Mouse (Mus musculus): ENCODE results near the gene Poc5.

The Poc5 gene

GRCm38 (mm10) chr13:96431595-96432156 is 43.6 kb downstream of the Poc5 start:
- DNase-seq (ENCODE audit: low read depth, low spot score) = peak; percentile 82

GRCm38 (mm10) chr13:96432376-96432811 is 44.3 kb downstream of the Poc5 start:
- DNase-seq (ENCODE audit: low read depth, low spot score) = no peak

GRCm38 (mm10) chr13:96433041-96433440 is 44.9 kb downstream of the Poc5 start:
- DNase-seq (ENCODE audit: low read depth, low spot score) = no peak

- no peak for DNase-seq (ENCODE audit: low read depth, low spot score)
These were observed 45.6 kb downstream of the Poc5 start for GRCm38 (mm10) chr13:96433648-96434190.

GRCm38 (mm10) chr13:96434899-96435331 is 46.8 kb downstream of the Poc5 start:
- DNase-seq (ENCODE audit: low read depth, low spot score) = no peak

GRCm38 (mm10) chr13:96435793-96436192 is 47.7 kb downstream of the Poc5 start:
- DNase-seq (ENCODE audit: low read depth, low spot score) = peak; percentile 10

- DNase-seq (ENCODE audit: low read depth, low spot score) = no peak
These were observed 48.8 kb downstream of the Poc5 start for GRCm38 (mm10) chr13:96436921-96437320.

- no peak for DNase-seq (ENCODE audit: low read depth, low spot score)
These were observed 52.3 kb downstream of the Poc5 start for GRCm38 (mm10) chr13:96440436-96440835.

GRCm38 (mm10) chr13:96450205-96450856 is 62.2 kb downstream of the Poc5 start:
- no peak for DNase-seq (ENCODE audit: low read depth, low spot score)

GRCm38 (mm10) chr13:96450869-96451268 is 62.8 kb downstream of the Poc5 start:
- no peak for DNase-seq (ENCODE audit: low read depth, low spot score)

GRCm38 (mm10) chr13:96451386-96452140 is 63.5 kb downstream of the Poc5 start:
- no peak for DNase-seq (ENCODE audit: low read depth, low spot score)

- no peak for DNase-seq (ENCODE audit: low read depth, low spot score)
These were observed 64.5 kb downstream of the Poc5 start for GRCm38 (mm10) chr13:96452621-96453020.

- DNase-seq (ENCODE audit: low read depth, low spot score) = no peak
These were observed 66.2 kb downstream of the Poc5 start for GRCm38 (mm10) chr13:96454288-96454687.

- DNase-seq (ENCODE audit: low read depth, low spot score) = no peak
These were observed 69.5 kb downstream of the Poc5 start for GRCm38 (mm10) chr13:96457566-96457965.

- no peak for DNase-seq (ENCODE audit: low read depth, low spot score)
These were observed 69.9 kb downstream of the Poc5 start for GRCm38 (mm10) chr13:96458018-96458417.

- DNase-seq (ENCODE audit: low read depth, low spot score) = no peak
These were observed 70.5 kb downstream of the Poc5 start for GRCm38 (mm10) chr13:96458606-96459005.

GRCm38 (mm10) chr13:96462644-96463043 is 74.5 kb downstream of the Poc5 start:
- DNase-seq (ENCODE audit: low read depth, low spot score) = no peak

GRCm38 (mm10) chr13:96465315-96465714 is 77.2 kb downstream of the Poc5 start:
- peak; percentile 33 for DNase-seq (ENCODE audit: low read depth, low spot score)

All from R1 (cell line).